Mouse (Mus musculus) liver, adult 2 months (tissue): ENCODE results near the gene Olfm2.

Experiments
- CTCF ChIP-seq: fragments of 200-500 bp; IDR thresholded peaks from 2 replicates; pipeline ENCODE4 v1.5.1; 2011; ENCODE audit warnings: low read depth, low read length, control low read depth
- POLR2A ChIP-seq: fragments of 200-500 bp; IDR thresholded peaks from 2 replicates; pipeline ENCODE4 v1.6.1; 2011; ENCODE audit warnings: low read length, control low read depth; ENCODE audit not compliant: insufficient read depth; ENCODE audit errors: extremely low read depth

- TF ChIP-seq POLR2A (no peak), CTCF (no peak)
Observed at GRCm38 (mm10) chr9:20765274-20765673, 19.1 kb upstream of the Olfm2 start.
